Mouse (Mus musculus) adrenal gland, postnatal 0 days (tissue): ENCODE measurements around the gene Pramef20. TPM values are rescaled to one million over a fixed set of nuclear protein-coding genes. Genes with fewer than 3 reads are reported as not detected.

ENCODE experiments used
- polyA plus RNA-seq: library from polyadenylated mRNA; unstranded; fragments of >200 nt; fragmentation: Nextera tagmentation; extraction: Ambion mirVana; gene quantifications from 2 replicates; pipeline ENCODE4 v1.2.1, GENCODE M21; 2015

The Pramef20 gene
- polyA plus RNA-seq, result not detected in 2 replicates

GRCm38 (mm10) chr4:144377911-144378310 lies at the start of gene Pramef20:
Pramef20 (minus strand) TSS chr4:144377933.

GRCm38 (mm10) chr4:144408290-144408689 lies 30.6 kb upstream of the Pramef20 start, which contains the start of gene Pramef12:
Pramef12 (minus strand) TSS chr4:144408464.

DNA sequence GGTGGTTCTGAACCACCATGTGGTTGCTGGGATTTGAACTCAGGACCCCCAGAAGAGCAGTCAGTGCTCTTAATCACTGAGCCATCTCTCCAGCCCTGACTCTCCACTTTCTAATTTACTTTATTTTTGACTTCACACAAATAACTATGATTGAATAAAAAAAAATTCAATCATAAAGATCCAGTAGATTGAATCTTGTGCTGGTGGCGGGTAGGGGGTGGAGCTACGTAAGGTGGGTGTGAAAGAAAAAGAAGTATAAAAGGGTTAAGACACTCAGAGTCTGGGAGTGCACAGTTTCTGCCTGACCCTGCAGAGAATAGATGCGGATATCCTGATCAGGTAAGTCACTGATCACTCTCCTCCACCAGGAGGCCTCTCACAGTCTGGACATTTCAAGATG lies 20.1 kb downstream of the Pramef20 start, which contains the start of gene Gm13119:
TSS of gene Gm13119 (plus strand) at position 301 of the 400 bp plus-strand sequence.

DNA sequence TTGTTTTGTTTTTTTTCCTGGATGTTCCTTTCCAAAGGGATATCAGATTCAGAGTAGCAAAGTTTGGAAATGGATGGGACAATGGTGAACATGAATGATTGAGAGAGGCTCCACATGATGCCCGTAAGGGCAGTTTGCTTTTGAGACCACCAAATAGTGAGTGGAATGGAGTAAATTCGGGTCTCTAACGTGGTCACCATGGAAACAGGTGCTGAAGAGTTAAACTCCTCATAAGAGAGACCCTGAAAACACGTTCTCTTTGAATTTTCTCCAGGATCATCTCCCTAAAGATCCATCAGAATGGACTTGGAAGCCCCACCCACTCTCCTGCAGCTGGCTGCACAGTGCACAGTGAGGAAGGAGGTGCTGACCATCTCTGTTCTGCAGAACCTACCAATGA lies 47.8 kb downstream of the Pramef20 start, which contains the start of gene Gm13128:
TSS of gene Gm13128 (plus strand) at position 301 of the 400 bp plus-strand sequence.

Other genes starting within 250 kb of the Pramef20 start
- not detected in 2 replicates for gene Oog3, start 215.3 kb downstream of the Pramef20 start, polyA plus RNA-seq
- gene Oog2, start 187.2 kb downstream of the Pramef20 start, polyA plus RNA-seq, result not detected in 2 replicates
- not detected in 2 replicates for gene C87977, start 164.6 kb downstream of the Pramef20 start, polyA plus RNA-seq
- gene Pramel5, start 97.4 kb downstream of the Pramef20 start, polyA plus RNA-seq, result not detected in 2 replicates
- not detected in 2 replicates for gene Gm13128, start 47.7 kb downstream of the Pramef20 start, polyA plus RNA-seq
- not detected in 2 replicates for gene Gm13119, start 20.0 kb downstream of the Pramef20 start, polyA plus RNA-seq
- gene Pramef12, start 30.5 kb upstream of the Pramef20 start, polyA plus RNA-seq, result not detected in 2 replicates
- gene 1700012P22Rik, start 60.8 kb upstream of the Pramef20 start, polyA plus RNA-seq, result not detected in 2 replicates
- not detected in 2 replicates for gene Gm9944, start 75.4 kb upstream of the Pramef20 start, polyA plus RNA-seq
- gene Aadacl3, start 85.8 kb upstream of the Pramef20 start, polyA plus RNA-seq, result not detected in 2 replicates
- not detected in 2 replicates for gene 9430007A20Rik, start 141.9 kb upstream of the Pramef20 start, polyA plus RNA-seq
- gene Gm13124, start 187.2 kb upstream of the Pramef20 start, polyA plus RNA-seq, result not detected in 2 replicates
- gene Aadacl4, start 235.8 kb upstream of the Pramef20 start, polyA plus RNA-seq, result not detected in 2 replicates